Comparison of ENCODE assay signal across 8 mouse cellular contexts in genomic region chr9:40192098-40193038, GRCm38 (mm10). TPM values are rescaled to one million over a fixed set of nuclear protein-coding genes. Genes with fewer than 3 reads are reported as not detected.
DNase-seq lines count a peak whose midpoint lies in the region; ATAC-seq and TF ChIP-seq lines count a peak whose summit lies in the region.

Gene Zfp202, plus strand, starts transcription at chr9:40192316.

- H3K4me2 ChIP-seq in embryonic facial prominence, embryonic 11.5 days (ENCODE audit: low read depth, low read length) = peak within 1 kb of the TSS; percentile 65
- peak within 1 kb of the TSS; percentile 72 for H3K4me2 ChIP-seq in limb, embryonic 11.5 days (ENCODE audit: low read depth, severe bottlenecking)
- peak within 1 kb of the TSS; percentile 83 for H3K4me2 ChIP-seq in midbrain, embryonic 13.5 days (replicated peaks)

- 0 out of 2 replicates have a peak within 1 kb of the TSS, but pooled peaks have one; percentile 9 for H3K27ac ChIP-seq in embryonic facial prominence, embryonic 11.5 days (replicated peaks; ENCODE audit: low read depth, low read length)
- no peak within 1 kb of the TSS for H3K27ac ChIP-seq in limb, embryonic 11.5 days (replicated peaks; ENCODE audit: low read depth, low read length)
- H3K27ac ChIP-seq in midbrain, embryonic 13.5 days = peak within 1 kb of the TSS; percentile 74
- H3K27ac ChIP-seq in small intestine, adult 2 months (ENCODE audit: insufficient read depth, low read depth, low read length) = no peak within 1 kb of the TSS

- DNase-seq in 3134 (ENCODE audit: extremely low read depth, insufficient read length, low spot score) = peak; percentile 89
- peak; percentile 95 for DNase-seq in adrenal gland, postnatal 14 days
- peak; percentile 89 for DNase-seq in embryonic facial prominence, embryonic 11.5 days (ENCODE audit: low spot score)
- peak; percentile 90 to 91 for DNase-seq in heart, adult 18-20 months
- peak; percentile 86 for DNase-seq in kidney, adult 18-20 months
- DNase-seq in limb, embryonic 11.5 days (ENCODE audit: low spot score) = peak; percentile 89

- no peak for TF ChIP-seq CTCF in small intestine, adult 2 months (IDR thresholded peaks at IDR 0.05; ENCODE audit: extremely low read depth, insufficient read length, insufficient replicate concordance, low read depth, low read length)

- H3K27me3 ChIP-seq in embryonic facial prominence, embryonic 11.5 days (ENCODE audit: control insufficient read depth, insufficient read depth, low read length) = no peaks in the 10 kb centered on the region
- H3K27me3 ChIP-seq in limb, embryonic 11.5 days (ENCODE audit: control insufficient read depth, insufficient read depth, low read length) = no peaks in the 10 kb centered on the region
- H3K27me3 ChIP-seq in midbrain, embryonic 13.5 days = no peaks in the 10 kb centered on the region
- H3K27me3 ChIP-seq in small intestine, adult 2 months (ENCODE audit: control insufficient read depth, insufficient read depth, low read length) = no peaks in the 10 kb centered on the region

- no peaks in the 10 kb centered on the region for H3K4me1 ChIP-seq in embryonic facial prominence, embryonic 11.5 days (ENCODE audit: control insufficient read depth, insufficient read depth, low read length)
- H3K4me1 ChIP-seq in limb, embryonic 11.5 days (ENCODE audit: control insufficient read depth, insufficient read depth, low read length) = peaks cover 3% of the 10 kb centered on the region; the same call in 1 of the 2 replicates
- H3K4me1 ChIP-seq in midbrain, embryonic 13.5 days (replicated peaks) = peaks cover 14% of the 10 kb centered on the region
- H3K4me1 ChIP-seq in small intestine, adult 2 months (ENCODE audit: control insufficient read depth, insufficient read depth, insufficient read length, low read length) = peaks cover 6% of the 10 kb centered on the region; the same call in 1 of the 2 replicates

- H3K9me3 ChIP-seq in embryonic facial prominence, embryonic 11.5 days (replicated peaks; ENCODE audit: control insufficient read depth, low read length) = no peaks in the 10 kb centered on the region
- H3K9me3 ChIP-seq in limb, embryonic 11.5 days (ENCODE audit: control insufficient read depth, low read length) = no peaks in the 10 kb centered on the region
- H3K9me3 ChIP-seq in midbrain, embryonic 13.5 days = no peaks in the 10 kb centered on the region

- H3K9ac ChIP-seq in embryonic facial prominence, embryonic 11.5 days (replicated peaks; ENCODE audit: low read length) = peak within 1 kb of the TSS; percentile 79
- H3K9ac ChIP-seq in limb, embryonic 11.5 days (ENCODE audit: low read length) = peak within 1 kb of the TSS; percentile 76
- H3K9ac ChIP-seq in midbrain, embryonic 13.5 days (replicated peaks) = peak within 1 kb of the TSS; percentile 89

- WGBS in embryonic facial prominence, embryonic 11.5 days = under 1% methylated on average over 44 of the region's 63 CpGs
- WGBS in limb, embryonic 11.5 days = under 1% methylated on average over 56 of the region's 63 CpGs
- WGBS in midbrain, embryonic 13.5 days = under 1% methylated on average over 61 of the region's 63 CpGs
- under 1% methylated on average over 63 of the region's 63 CpGs for WGBS in small intestine, adult 2 months

- H3K4me3 ChIP-seq in embryonic facial prominence, embryonic 11.5 days (ENCODE audit: low read depth, low read length) = peak within 1 kb of the TSS; percentile 72
- H3K4me3 ChIP-seq in limb, embryonic 11.5 days (ENCODE audit: low read depth, low read length) = peak within 1 kb of the TSS; percentile 74
- peak within 1 kb of the TSS; percentile 88 for H3K4me3 ChIP-seq in midbrain, embryonic 13.5 days (replicated peaks)
- H3K4me3 ChIP-seq in small intestine, adult 2 months (ENCODE audit: low read depth, low read length) = peak within 1 kb of the TSS; percentile 73

- peak; percentile 32; the same call in 1 of the 2 replicates for TF ChIP-seq POLR2A in small intestine, adult 2 months (IDR thresholded peaks at IDR 0.05; ENCODE audit: low read depth, low read length)

- no peaks in the 10 kb centered on the region for H3K36me3 ChIP-seq in embryonic facial prominence, embryonic 11.5 days (replicated peaks; ENCODE audit: control insufficient read depth, insufficient read depth, low read depth, low read length)
- H3K36me3 ChIP-seq in limb, embryonic 11.5 days (ENCODE audit: control insufficient read depth, insufficient read depth, low read length) = no peaks in the 10 kb centered on the region
- peaks cover 4% of the 10 kb centered on the region; the same call in 1 of the 2 replicates for H3K36me3 ChIP-seq in midbrain, embryonic 13.5 days
- no peaks in the 10 kb centered on the region for H3K36me3 ChIP-seq in small intestine, adult 2 months (ENCODE audit: control insufficient read depth, insufficient read depth, low read length)

- peak; percentile 99 for ATAC-seq in embryonic facial prominence, embryonic 11.5 days (replicated peaks; ENCODE audit: insufficient number of reproducible peaks, low FRiP score, low TSS enrichment, low read depth)
- ATAC-seq in limb, embryonic 11.5 days (ENCODE audit: insufficient number of reproducible peaks, low FRiP score, low TSS enrichment, low read depth) = peak; percentile 97
- ATAC-seq in midbrain, embryonic 13.5 days = peak; percentile 99

RNA-seq across cellular contexts. Expression of gene Zfp202, which starts in this region (rescaled TPM):
- 3.9 and 5.0 TPM in 2 replicates for total RNA-seq in adrenal gland, postnatal 14 days (2021)
- polyA plus RNA-seq in embryonic facial prominence, embryonic 11.5 days (2014; fragmentation: Nextera tagmentation; extraction: Ambion mirVana) = 7.9 TPM in 2 replicates
- total RNA-seq in heart, adult 18-20 months (2021) = 1 to 10 TPM; 2.5 to 2.7 TPM
- 6.2 and 7.9 TPM in 2 replicates for polyA plus RNA-seq in limb, embryonic 11.5 days (2014; fragmentation: Nextera tagmentation; extraction: Ambion mirVana)
- polyA plus RNA-seq in midbrain, embryonic 13.5 days (2015; fragmentation: Nextera tagmentation; extraction: Ambion mirVana) = 9.5 and 9.6 TPM in 2 replicates
- polyA plus RNA-seq in small intestine, adult 2 months (2012; rRNA removed) = 0.19 and 0.35 TPM in 2 replicates

Comparison
In these comparisons a context has a peak if more than half of its experiments do, and no peak if none do; other contexts are left out.
1. H3K27ac ChIP-seq: peak in embryonic facial prominence, embryonic 11.5 days (single experiment) and midbrain, embryonic 13.5 days (single experiment); none in limb, embryonic 11.5 days (single experiment) and small intestine, adult 2 months (single experiment).
2. Peak in every context shown above with its lines, with median percentiles within 50 percentile points of each other: DNase-seq, ATAC-seq, H3K4me2 ChIP-seq, H3K4me3 ChIP-seq and H3K9ac ChIP-seq.